Mouse (Mus musculus) G1E (cell line): ENCODE measurements at regions not wholly inside any gene's neighbourhood (a gene's known extent, or its start where the extent isn't known, plus 50 kb on each side); places are given as distances from the start of the nearest gene placed in this dataset.

Experiments
- ATAC-seq: 2 replicates; pipeline ENCODE4 v1.8.0; 2016; ENCODE audit warnings: mild to moderate bottlenecking; ENCODE audit not compliant: insufficient number of reproducible peaks, poor library complexity, low FRiP score, severe bottlenecking; ENCODE audit errors: extremely low read depth
- DNase-seq: peaks from one replicate; pipeline ENCODE4 v3.0.0; 2012; ENCODE audit warnings: low spot score
- H3K27me3 ChIP-seq: 2 replicates; pipeline ENCODE4 v1.6.1; 2012; ENCODE audit warnings: mild to moderate bottlenecking, low read length, inconsistent platforms; ENCODE audit not compliant: insufficient read depth
- H3K36me3 ChIP-seq: replicated peaks from 2 replicates; pipeline ENCODE3; 2012; ENCODE audit warnings: mild to moderate bottlenecking, inconsistent platforms
- H3K4me1 ChIP-seq: 2 replicates; pipeline ENCODE4 v1.6.1; 2012; ENCODE audit warnings: low read depth, low read length, inconsistent platforms, mixed read lengths; ENCODE audit not compliant: insufficient read depth
- H3K4me3 ChIP-seq: 2 replicates; pipeline ENCODE4 v1.5.1; 2012; ENCODE audit warnings: low read depth, mild to moderate bottlenecking, inconsistent platforms, low read length, moderate library complexity, mixed read lengths
- H3K9me3 ChIP-seq: replicated peaks from 2 replicates; pipeline ENCODE4 v1.6.1; 2012; ENCODE audit warnings: inconsistent platforms
- CTCF ChIP-seq: IDR thresholded peaks from 2 replicates; pipeline ENCODE4 v1.5.1; 2012; ENCODE audit warnings: low read depth, low read length, inconsistent platforms, mixed read lengths
- GATA1 ChIP-seq: IDR thresholded peaks from 2 replicates; pipeline ENCODE4 v1.6.1; 2012; ENCODE audit warnings: borderline replicate concordance, low read length, inconsistent platforms, mixed read lengths
- GATA2 ChIP-seq: IDR thresholded peaks from 2 replicates; pipeline ENCODE4 v1.6.1; 2012; ENCODE audit warnings: low read depth, low read length, inconsistent platforms, borderline replicate concordance
- POLR2AphosphoS5 ChIP-seq: IDR thresholded peaks from 2 replicates; pipeline ENCODE4 v1.6.1; 2012; ENCODE audit warnings: low read depth, low read length, inconsistent platforms; ENCODE audit not compliant: insufficient replicate concordance
- TAL1 ChIP-seq: conservative IDR thresholded peaks from 2 replicates; pipeline ENCODE4 v1.6.1; 2012; ENCODE audit warnings: low read depth, low read length, inconsistent platforms, mixed read lengths

- no peak for DNase-seq
- Histone ChIP-seq H3K4me3 (no peak overlapping the region), H3K27me3 (no peaks in the 10 kb centered on the region), H3K4me1 (no peaks in the 10 kb centered on the region), H3K36me3 (no peaks in the 10 kb centered on the region), H3K9me3 (no peaks in the 10 kb centered on the region)
- TF ChIP-seq CTCF (no peak), TAL1 (no peak), GATA1 (no peak), POLR2AphosphoS5 (no peak)
- no peak for ATAC-seq
Measured at GRCm38 (mm10) chr14:24550763-24551471, 64.0 kb downstream of the Rps24 start.

- no peaks in the 10 kb centered on the region for H3K36me3 ChIP-seq
- TF ChIP-seq CTCF (no peak), TAL1 (no peak), GATA1 (no peak), GATA2 (no peak), POLR2AphosphoS5 (no peak)
- ATAC-seq = no peak
- H3K4me1 ChIP-seq = no peaks in the 10 kb centered on the region
- H3K9me3 ChIP-seq = no peaks in the 10 kb centered on the region
- H3K4me3 ChIP-seq = no peak overlapping the region
- no peak for DNase-seq
- H3K27me3 ChIP-seq = no peaks in the 10 kb centered on the region
Measured at GRCm38 (mm10) chr14:24551472-24551783, 64.5 kb downstream of the Rps24 start.

GRCm38 (mm10) chr14:24564801-24565624 is 78.1 kb downstream of the Rps24 start:
- no peaks in the 10 kb centered on the region for H3K4me1 ChIP-seq
- no peaks in the 10 kb centered on the region for H3K9me3 ChIP-seq
- TF ChIP-seq TAL1 (no peak), GATA2 (no peak), GATA1 (no peak)
- no peak overlapping the region for H3K4me3 ChIP-seq
- DNase-seq = no peak
- no peak for ATAC-seq
- no peaks in the 10 kb centered on the region; the same call in 1 of the 2 replicates for H3K27me3 ChIP-seq
- H3K36me3 ChIP-seq = no peaks in the 10 kb centered on the region

GRCm38 (mm10) chr14:24565718-24566322 is 78.9 kb downstream of the Rps24 start:
- ATAC-seq (no peak), DNase-seq (no peak)
- H3K27me3 ChIP-seq = no peaks in the 10 kb centered on the region; the same call in 1 of the 2 replicates
- no peak for TF ChIP-seq GATA1
- no peaks in the 10 kb centered on the region for H3K4me1 ChIP-seq
- H3K9me3 ChIP-seq = no peaks in the 10 kb centered on the region
- H3K4me3 ChIP-seq = no peak overlapping the region
- H3K36me3 ChIP-seq = no peaks in the 10 kb centered on the region

- ATAC-seq = no peak
- Histone ChIP-seq H3K27me3 (peaks cover 6% of the 10 kb centered on the region; the same call in 1 of the 2 replicates), H3K36me3 (no peaks in the 10 kb centered on the region), H3K4me3 (no peak overlapping the region), H3K9me3 (no peaks in the 10 kb centered on the region), H3K4me1 (no peaks in the 10 kb centered on the region)
- no peak for DNase-seq
- TF ChIP-seq GATA2 = no peak
- TF ChIP-seq POLR2AphosphoS5 = no peak
- TF ChIP-seq TAL1 = no peak
- no peak for TF ChIP-seq GATA1
- no peak for TF ChIP-seq CTCF
Measured at GRCm38 (mm10) chr14:24575111-24575510, 88.2 kb downstream of the Rps24 start.

- Histone ChIP-seq H3K9me3 (no peaks in the 10 kb centered on the region), H3K36me3 (no peaks in the 10 kb centered on the region), H3K4me3 (no peak overlapping the region), H3K4me1 (no peaks in the 10 kb centered on the region), H3K27me3 (peaks cover 6% of the 10 kb centered on the region; the same call in 1 of the 2 replicates)
- ATAC-seq (no peak), DNase-seq (no peak)
- TF ChIP-seq CTCF = no peak
- TF ChIP-seq TAL1 = no peak
- TF ChIP-seq GATA2 = no peak
- no peak for TF ChIP-seq POLR2AphosphoS5
- no peak for TF ChIP-seq GATA1
Measured at GRCm38 (mm10) chr14:24578535-24579111, 91.7 kb downstream of the Rps24 start.
